Mouse (Mus musculus): ENCODE results near the gene Baz1a. TPM values are rescaled to one million over a fixed set of nuclear protein-coding genes. Genes with fewer than 3 reads are reported as not detected.

Baz1a gene
- 0.10 TPM in 2 replicates for polyA plus RNA-seq (2021; fragmentation: Nextera tagmentation)
- long read RNA-seq, experiment 1, partial matches to known transcripts, result 0 of 1 reads
- long read RNA-seq, experiment 1, other reads (novel, unspliced or antisense), result 1 of 1 reads
- long read RNA-seq, experiment 2, partial matches to known transcripts, result 2 of 2 reads
- long read RNA-seq, experiment 2, other reads (novel, unspliced or antisense), result 0 of 2 reads

DNA sequence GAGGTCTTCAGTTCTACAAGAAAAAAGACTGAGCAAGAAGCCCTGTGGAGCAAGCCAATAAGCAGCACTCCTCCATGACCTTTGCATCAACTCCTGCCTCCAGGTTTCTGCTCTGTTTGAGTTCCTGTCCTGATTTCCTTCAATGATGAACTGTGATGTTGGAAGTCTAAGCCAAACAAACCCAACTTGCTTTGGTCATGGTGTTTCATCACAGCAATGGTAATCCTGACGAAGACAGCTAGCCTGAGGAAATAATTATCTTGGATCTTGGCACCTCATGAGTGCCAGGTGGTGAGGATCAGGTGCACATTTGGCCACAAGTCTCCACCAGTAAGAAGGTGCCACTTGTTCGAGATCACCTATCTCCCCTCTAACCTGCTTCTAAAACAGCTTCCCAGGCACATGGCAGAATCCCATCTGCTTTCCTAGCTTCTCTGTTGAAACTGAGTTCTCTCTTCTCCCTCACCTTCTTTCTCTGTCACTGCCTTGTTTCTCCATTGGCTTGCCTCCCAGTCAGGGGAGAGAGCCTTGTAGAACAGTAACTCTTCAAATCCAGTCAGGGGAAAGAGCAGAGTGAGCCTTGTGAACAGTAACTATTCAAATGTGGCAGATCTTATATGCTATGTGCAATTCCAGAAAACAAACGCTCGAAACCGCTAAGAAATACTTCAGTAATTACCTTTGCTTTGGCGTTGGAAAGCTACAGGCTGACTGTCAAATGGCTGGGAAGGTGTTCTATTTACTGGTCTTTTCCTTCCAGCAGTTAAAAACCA lies at the start of gene Baz1a:
Gene Baz1a, minus strand, starts transcription at position 723 of the 773 bp plus-strand sequence.

DNA sequence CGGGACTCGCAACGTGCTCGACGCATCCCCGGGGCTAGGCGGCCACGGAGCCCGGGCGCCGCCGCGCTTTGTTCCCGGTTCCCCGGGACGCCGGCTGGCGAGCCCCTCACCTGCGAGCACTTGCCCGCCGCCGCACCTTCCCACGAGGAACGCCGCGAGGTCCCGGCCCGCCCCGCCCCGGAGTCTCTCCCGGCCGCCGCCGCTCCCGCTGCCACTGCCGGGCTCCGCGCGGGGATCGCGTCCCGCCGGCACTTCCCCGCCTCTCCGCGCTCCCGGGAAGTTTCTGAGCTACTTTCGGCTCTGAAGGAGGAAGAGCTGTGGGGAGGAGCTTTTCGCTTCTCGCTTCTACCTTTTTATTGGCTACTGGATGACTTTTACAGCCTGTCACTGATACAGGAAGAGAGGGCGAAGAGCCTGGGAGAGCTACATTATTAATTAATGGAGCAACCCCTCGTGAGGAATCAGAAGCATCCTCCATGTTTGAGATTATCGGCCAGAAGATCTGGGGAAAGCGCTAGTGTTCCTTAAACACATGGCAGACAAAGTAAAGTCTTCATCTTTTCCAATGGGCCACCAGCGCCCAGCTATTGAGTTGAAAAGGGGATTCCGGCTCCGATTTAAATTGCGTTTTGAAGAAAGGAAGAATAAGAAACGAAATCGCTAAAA lies 28.0 kb downstream of the Baz1a start, which contains the start of gene Gm20403:
Gene Gm20403, minus strand, starts transcription at position 478 of the 666 bp plus-strand sequence.

GRCm38 (mm10) chr12:54862606-54863535 lies 151.3 kb downstream of the Baz1a start, which contains the start of gene Cfl2:
Gene Cfl2, minus strand, starts transcription at chr12:54862877.

Other genes starting within 250 kb of the Baz1a start
- 80.1 and 89.3 TPM in 2 replicates for gene Snx6, start 218.6 kb downstream of the Baz1a start, polyA plus RNA-seq (2021; fragmentation: Nextera tagmentation)
- 93.5 and 104 TPM in 2 replicates for gene Cfl2, start 151.5 kb downstream of the Baz1a start, polyA plus RNA-seq (2021; fragmentation: Nextera tagmentation)
- gene Gm20403, start 27.8 kb downstream of the Baz1a start, polyA plus RNA-seq (2021; fragmentation: Nextera tagmentation), result not detected in 2 replicates
- 10.2 and 11.3 TPM in 2 replicates for gene 2700097O09Rik, start 65.8 kb upstream of the Baz1a start, polyA plus RNA-seq (2021; fragmentation: Nextera tagmentation)
- gene Srp54a, start 65.9 kb upstream of the Baz1a start, polyA plus RNA-seq (2021; fragmentation: Nextera tagmentation), result 98.0 and 102 TPM in 2 replicates
- 37.7 and 43.5 TPM in 2 replicates for gene Fam177a, start 110.1 kb upstream of the Baz1a start, polyA plus RNA-seq (2021; fragmentation: Nextera tagmentation)
- gene Srp54b, start 140.8 kb upstream of the Baz1a start, polyA plus RNA-seq (2021; fragmentation: Nextera tagmentation), result 45.1 and 47.7 TPM in 2 replicates
- not detected in 2 replicates for gene 1700047I17Rik2, start 185.2 kb upstream of the Baz1a start, polyA plus RNA-seq (2021; fragmentation: Nextera tagmentation)
- 63.1 and 63.3 TPM in 2 replicates for gene Srp54c, start 215.8 kb upstream of the Baz1a start, polyA plus RNA-seq (2021; fragmentation: Nextera tagmentation)

All from layer of hippocampus, adult 6 months (tissue).